Mouse (Mus musculus) left cerebral cortex, postnatal 25 days (tissue): Measurements from ENCODE around the gene Sox3. TPM values are rescaled to one million over a fixed set of nuclear protein-coding genes. Genes with fewer than 3 reads are reported as not detected.

ENCODE experiments used
- DNase-seq, 2 experiments: peaks; one replicate each; pipeline ENCODE4 v3.0.0; 2022; ENCODE audit warnings: low spot score in 2 of 2, mixed read lengths in 1 of 2
- intact Hi-C: fragments of 180-260 bp; cut with DNase I; formaldehyde crosslinking; loops from one replicate; pipeline ENCODE4 v1.15.1; 2025
- total RNA-seq, 2 experiments: library from RNA; stranded (reverse); gene quantifications; 2 replicates each; pipeline ENCODE4 v1.2.3; 2021

Gene Sox3
- total RNA-seq, result 1 to 10 TPM; 1.4 to 1.5 TPM

DNA sequence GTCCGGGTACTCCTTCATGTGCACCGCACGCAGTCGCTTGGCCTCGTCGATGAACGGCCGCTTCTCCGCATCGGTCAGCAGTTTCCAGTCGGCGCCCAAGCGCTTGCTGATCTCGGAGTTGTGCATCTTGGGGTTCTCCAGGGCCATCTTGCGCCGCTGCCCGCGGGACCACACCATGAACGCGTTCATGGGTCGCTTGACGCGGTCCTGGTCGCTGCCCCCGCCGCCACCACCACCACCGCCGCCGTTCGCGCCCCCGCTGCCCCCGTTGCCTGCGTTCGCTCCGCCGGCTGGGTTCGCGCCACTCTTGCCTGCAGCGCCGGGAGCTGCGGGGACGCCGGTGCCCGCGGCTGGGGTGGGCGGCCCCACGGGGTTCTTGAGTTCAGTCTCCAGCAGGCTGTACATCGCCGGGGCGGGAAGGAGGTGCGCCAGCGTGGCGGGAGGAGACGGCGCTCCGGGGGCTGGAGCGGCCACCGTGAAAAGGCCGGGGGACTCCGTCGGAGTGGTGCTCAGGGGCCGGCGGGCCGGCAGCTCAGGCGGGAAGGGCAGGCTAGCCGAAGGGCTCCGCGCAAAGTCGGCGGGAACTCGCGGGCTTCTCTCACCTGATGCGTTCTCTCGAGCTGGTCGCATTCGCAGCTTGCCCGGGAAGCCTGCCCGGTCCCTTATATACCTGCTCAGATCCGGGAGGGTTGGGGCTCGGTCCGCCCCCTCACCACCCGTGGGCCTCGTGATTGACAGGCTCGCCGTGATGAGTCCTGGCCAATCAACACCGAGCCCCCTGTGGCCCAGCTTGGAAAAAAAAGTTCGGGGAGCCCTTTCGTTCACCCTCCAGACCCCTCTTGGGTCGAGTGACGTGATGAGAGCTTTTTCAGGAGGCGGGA lies at the start of gene Sox3:
Gene Sox3, minus strand, starts transcription at position 630 of the 881 bp plus-strand sequence.
- intact Hi-C loops, result loop anchor here (10.0 kb wide), 2 partner anchors 152 to 348 kb away; no protein-coding TSS in a partner anchor
- DNase-seq, result peak in 1 of 2 experiments; percentile 2

DNA sequence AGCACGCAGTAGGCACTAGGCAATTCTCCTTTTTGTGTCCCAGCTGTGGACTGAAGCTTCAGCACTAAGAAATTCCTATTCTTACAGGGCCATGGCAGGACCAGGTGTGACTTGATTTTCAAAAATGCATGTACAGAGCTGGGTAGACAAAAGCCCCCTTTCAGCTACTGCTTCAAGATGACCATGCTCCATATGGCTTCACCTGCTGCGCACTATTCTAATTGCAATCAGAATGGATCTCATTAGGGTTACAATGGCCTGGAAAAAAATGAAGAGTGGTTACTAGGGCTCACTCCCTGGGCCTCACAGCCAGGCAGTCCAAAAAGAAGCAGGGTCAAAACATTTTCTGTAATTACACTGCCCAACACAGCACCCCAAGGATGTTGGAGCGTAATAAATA lies 47.0 kb upstream of the Sox3 start:
- no peak for DNase-seq
- intact Hi-C loops, result no loop called here

DNA sequence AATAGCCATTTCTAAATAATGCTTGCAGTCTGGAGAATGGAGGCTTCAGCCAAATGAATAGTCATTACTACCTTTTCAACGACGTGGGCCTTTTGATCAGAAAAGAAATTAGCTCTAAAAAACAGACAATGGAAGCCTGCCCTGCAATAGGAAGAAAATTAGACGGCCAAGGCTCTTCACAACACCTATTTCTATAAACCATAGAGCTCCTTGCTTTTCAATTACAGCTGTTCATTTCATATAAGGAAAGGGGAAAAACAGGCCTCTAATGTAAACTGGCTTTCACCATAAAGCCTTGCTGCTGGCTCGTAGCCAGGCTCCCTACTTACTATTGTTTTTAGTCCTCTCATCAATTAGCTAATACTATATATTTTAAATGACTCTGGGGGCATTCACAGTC lies 6.3 kb upstream of the Sox3 start:
- intact Hi-C loops, result loop anchor here (10.0 kb wide), 2 partner anchors 145 to 355 kb away; no protein-coding TSS in a partner anchor
- no peak for DNase-seq

DNA sequence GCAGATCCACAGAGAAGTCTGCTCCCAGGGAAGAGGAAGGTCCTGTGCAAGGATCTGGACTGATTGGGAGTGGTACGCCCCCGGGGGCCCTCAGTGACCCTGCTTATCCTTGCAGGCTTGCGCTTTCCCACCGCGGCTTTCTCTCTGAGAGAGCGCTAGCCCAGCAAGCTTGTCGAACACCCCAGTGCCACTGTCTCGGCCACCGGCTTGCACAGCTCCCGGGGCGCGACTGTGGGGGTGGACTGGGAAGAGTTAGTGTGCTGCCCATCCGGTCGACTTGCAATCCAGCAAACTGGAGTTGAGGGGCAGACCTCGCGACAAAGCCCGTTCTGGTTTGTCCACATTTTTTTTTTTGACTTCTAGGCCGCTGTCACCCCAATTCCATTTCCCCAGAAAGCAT lies 5.4 kb upstream of the Sox3 start:
- intact Hi-C loops, result loop anchor here (10.0 kb wide), 2 partner anchors 146 to 354 kb away; no protein-coding TSS in a partner anchor
- DNase-seq, result no peak

DNA sequence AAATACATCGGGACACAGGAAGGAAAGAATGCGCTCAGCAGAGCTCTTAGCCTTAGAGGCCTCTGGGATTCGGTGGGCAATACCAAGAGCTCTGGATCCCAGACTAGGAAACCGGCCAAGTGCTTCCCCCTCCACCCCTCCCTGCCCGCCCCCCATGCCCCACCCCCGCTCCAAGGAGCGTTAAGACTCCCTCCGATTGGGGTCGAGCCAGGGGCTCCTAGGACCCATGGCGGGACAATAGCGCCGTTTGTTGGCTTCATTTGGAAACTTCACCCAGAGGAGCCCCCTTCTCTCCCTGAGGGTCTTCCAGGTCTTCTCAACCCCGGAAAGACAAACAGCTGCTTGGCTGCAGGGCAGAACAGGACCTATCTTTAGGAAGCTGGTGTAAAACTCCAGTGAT lies 3.1 kb upstream of the Sox3 start:
- no peak for DNase-seq
- intact Hi-C loops, result loop anchor here (10.0 kb wide), 2 partner anchors 149 to 351 kb away; no protein-coding TSS in a partner anchor

DNA sequence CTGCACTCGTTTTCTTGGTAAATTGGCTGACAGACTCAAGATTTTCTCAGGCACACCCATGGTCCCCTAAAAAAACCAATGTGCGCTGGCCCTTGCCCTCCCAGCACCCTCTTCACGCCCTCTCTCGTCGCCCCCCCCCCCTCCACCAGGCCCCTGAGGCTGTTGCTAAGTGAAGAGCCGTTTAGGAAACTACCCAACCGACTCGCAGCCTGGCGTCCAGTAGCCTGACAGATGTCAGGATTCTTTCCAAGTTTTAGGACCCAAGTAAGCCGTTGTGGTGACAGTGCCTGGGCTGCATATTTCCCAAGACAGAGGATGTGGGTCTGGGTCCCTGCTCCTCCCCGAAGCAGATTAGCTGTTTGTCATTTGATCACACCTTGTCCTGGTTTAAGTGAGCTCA lies 2.2 kb upstream of the Sox3 start:
- DNase-seq, result no peak
- intact Hi-C loops, result loop anchor here (10.0 kb wide), 2 partner anchors 149 to 351 kb away; no protein-coding TSS in a partner anchor

DNA sequence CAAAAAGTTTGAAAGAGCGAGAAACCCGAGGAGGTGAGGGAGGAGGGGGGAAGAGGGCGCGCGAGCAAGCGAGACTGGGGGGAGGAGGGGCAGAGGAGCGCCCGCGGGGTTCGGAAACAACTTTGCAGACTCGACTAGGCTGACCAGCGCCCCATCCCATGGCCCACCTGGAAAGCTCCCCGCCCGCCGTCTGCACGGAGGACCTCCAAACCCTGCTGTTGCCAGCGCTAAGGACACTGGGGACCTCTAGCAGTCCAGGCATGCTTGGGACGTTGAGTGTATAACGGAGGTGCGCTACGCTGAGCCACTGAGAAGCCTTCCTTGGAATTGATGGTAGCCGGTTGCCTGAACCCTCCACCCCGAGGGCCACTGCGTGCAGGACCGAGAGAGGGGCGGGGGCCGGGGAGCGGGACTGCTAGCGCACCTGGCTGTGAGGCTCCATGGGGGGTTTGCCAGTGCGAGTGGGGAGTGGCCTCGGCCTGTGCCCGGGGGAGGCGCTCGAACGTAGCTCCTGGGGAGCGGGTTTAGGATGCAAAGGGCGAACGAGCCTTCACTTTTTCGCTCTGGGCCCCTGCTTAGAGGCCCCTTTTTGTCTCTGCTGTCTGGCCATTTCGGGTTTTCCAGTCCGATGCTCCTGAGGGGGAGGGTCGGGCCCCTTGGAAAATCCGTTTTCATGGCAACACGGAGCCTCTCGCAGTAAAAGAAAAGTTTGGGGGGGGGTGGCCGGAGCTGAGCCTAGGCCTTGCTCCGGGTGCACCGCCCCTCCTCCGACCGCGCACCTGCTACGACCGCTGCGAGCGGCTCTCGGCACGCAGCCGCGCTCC lies 702 bp upstream of the Sox3 start:
- intact Hi-C loops, result loop anchor here (10.0 kb wide), 2 partner anchors 151 to 349 kb away; no protein-coding TSS in a partner anchor
- no peak for DNase-seq

DNA sequence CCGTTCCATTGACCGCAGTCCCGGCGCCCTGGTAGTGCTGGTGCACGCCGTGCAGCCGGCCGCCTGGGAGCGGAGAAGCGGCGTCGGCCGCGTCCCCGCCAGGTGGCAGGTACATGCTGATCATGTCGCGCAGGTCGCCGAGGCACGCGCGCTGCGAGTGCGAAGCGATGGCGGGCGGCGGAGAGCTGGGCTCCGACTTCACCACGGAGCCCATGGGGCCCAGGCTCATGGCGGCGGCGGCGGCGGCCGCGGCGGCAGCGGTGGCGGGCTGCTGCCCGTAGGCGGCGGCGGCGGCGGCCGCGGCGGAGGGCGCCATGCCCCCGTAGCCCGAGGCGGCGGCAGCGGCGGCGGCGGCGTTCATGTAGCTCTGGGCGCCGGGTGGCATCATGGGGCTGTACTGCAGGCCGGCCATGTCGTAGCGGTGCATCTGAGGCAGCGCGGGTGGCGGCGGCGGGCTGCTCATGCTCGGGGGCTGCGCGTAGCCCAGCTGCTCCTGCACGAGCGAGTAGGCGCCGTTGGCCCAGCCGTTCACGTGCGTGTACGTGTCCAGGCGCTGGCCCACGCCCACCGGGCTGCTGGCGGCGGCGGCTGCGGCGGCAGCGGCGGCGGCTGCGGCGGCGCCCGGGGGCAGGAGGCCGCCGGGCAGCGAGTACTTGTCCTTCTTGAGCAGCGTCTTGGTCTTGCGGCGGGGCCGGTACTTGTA lies 981 bp downstream of the Sox3 start:
- intact Hi-C loops, result loop anchor here (10.0 kb wide), 2 partner anchors 153 to 347 kb away; no protein-coding TSS in a partner anchor
- DNase-seq, result peak; percentile 10 to 18

DNA sequence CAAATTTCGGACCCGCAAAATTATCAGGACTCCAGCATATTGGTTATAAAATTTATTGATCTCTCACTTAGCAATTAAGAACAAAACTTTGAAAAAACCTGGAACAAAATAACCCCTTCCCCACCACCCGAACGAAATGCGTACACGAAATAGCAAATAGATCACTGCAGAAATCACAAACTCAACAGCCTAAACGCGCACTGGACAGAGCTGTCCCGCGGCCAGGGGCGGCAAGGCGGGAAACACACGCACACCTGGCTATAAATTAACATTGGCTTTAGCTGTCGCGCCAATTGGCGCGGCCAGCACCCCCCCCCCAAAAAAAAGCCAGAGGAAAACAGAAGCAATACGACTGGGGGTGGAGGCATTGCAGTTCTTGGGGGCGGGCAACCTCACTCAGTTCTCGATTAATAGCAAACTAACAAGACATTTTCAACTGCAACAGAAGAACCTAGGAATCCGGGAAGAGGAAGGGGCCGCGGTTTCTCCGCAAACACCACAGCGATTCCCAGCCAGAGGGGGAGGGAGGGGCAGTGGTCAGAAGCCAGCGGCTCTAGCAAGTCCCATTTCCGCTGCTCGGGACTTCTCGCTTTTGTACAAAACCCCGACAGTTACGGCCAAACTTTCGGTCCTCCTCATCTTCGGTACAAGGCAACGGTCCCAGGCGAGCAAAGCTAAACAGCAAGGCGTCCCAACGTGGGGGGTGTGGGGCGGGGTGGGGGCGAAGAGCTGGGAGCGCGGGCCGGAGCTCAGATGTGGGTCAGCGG lies 1.7 kb downstream of the Sox3 start:
- intact Hi-C loops, result loop anchor here (10.0 kb wide), 2 partner anchors 153 to 347 kb away; no protein-coding TSS in a partner anchor
- DNase-seq, result no peak

DNA sequence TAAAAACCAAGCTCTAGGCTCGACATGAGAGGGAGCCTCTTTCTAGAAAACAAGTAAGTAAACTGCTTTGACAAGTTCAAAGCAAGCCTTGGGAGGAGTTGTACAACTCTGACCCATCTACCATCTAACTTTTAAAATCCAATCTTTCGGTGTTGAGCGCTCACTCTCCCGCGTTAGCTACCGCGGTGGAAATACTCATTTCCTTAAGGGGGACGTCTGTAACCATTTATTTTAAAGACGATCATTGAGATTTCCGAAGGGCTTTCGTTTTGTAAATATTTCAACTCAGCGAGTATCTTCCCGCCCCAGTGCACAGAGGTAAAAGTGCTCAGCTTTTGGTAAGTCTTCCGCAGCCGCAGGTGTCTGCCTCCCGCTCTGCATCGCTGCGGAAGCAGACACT lies 2.6 kb downstream of the Sox3 start:
- DNase-seq, result no peak
- intact Hi-C loops, result loop anchor here (10.0 kb wide), 2 partner anchors 154 to 346 kb away; no protein-coding TSS in a partner anchor

DNA sequence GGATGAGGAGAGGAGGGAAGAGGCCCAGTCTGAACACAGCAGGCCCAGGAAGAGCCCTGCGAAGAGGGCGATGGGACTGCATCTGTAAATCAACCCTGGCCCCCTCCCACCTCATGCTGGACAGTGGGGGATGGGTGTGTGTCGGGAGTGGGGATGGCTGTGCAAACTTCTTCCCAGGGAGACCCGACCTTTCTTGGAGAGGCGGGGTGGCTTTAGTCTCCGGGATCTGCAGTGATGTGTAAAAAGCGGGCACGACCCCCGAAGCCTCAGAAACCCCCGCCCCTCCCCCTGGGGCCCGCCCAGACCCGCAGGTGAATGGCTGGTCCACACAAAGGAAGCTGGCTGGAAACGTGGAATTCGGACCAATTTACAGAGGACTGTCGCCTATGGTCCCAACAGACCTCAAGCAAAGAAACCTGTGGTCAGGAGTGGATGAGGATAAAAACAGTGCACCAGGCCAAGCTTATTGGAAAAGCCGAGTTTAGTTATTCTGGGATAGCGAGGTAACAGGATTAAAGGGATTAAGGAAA lies 3.2 kb downstream of the Sox3 start:
- no peak for DNase-seq
- intact Hi-C loops, result loop anchor here (10.0 kb wide), 2 partner anchors 155 to 345 kb away; no protein-coding TSS in a partner anchor
